Mouse (Mus musculus): ENCODE results near the gene Thrsp.

GRCm38 (mm10) chr7:97416906-97417777 lies at the start of gene Thrsp:
- TF ChIP-seq GATA1 (IDR thresholded peaks at IDR 0.05; ENCODE audit: borderline replicate concordance, low read length) = no peak
- TF ChIP-seq FLI1 (IDR thresholded peaks at IDR 0.05; ENCODE audit: low read length) = no peak

Measured in megakaryocyte, embryonic 14.5 days (primary cell).